Mouse (Mus musculus): ENCODE results near the gene Bak1. TPM values are rescaled to one million over a fixed set of nuclear protein-coding genes. Genes with fewer than 3 reads are reported as not detected.
"Not testable (repeated sequence)": the region's sequence is repeated elsewhere in the genome, so short reads cannot be mapped to it uniquely, and the experiment has no call there.

Gene Bak1
- total and polyA plus RNA-seq, 3 experiments: 75.4 to 150 TPM; not detected in 1

GRCm38 (mm10) chr17:26979426-26979825 lies 49.4 kb downstream of the Bak1 start:
- peaks cover 3 to 41% of the 10 kb centered on the region in 2 experiments; a peak in 3 of 4 replicates for H3K36me3 ChIP-seq (ENCODE audit: control insufficient read depth in 1 of 2, insufficient read depth in 2 of 2, low read length in 2 of 2)
- no peak overlapping the region for H3K4me3 ChIP-seq (ENCODE audit: control insufficient read depth in 1 of 2, insufficient read depth in 1 of 2, low read depth in 2 of 2, low read length in 2 of 2)
- peaks cover 8 to 38% of the 10 kb centered on the region in 2 experiments for H3K4me1 ChIP-seq (ENCODE audit: control insufficient read depth in 1 of 2, insufficient read depth in 2 of 2, low read length in 2 of 2)
- H3K27ac ChIP-seq (ENCODE audit: control insufficient read depth, low read depth, low read length): no peak overlapping the region
- peak; percentile 62 for DNase-seq (ENCODE audit: low read depth, low spot score)
- H3K9me3 ChIP-seq (replicated peaks; ENCODE audit: insufficient read depth, low read length): no peaks in the 10 kb centered on the region
- no peak overlapping the region for H3K9ac ChIP-seq (ENCODE audit: control insufficient read depth, low read depth, low read length, poor library complexity, severe bottlenecking)
- H3K79me2 ChIP-seq (ENCODE audit: control insufficient read depth, insufficient read depth, low read length, poor library complexity): peaks cover 18% of the 10 kb centered on the region
- no peaks in the 10 kb centered on the region for H3K27me3 ChIP-seq (ENCODE audit: control insufficient read depth in 1 of 2, insufficient read depth in 2 of 2, low read length in 2 of 2)
- no peak for TF ChIP-seq MAFK (IDR thresholded peaks at IDR 0.05; ENCODE audit: borderline replicate concordance, low read depth, low read length)
- peak in 1 of 2 experiments; percentile 17; a peak in 1 of 4 replicates for TF ChIP-seq POLR2A (IDR thresholded peaks at IDR 0.05; ENCODE audit: control insufficient read depth in 1 of 2, insufficient read depth in 1 of 2, low read depth in 1 of 2, low read length in 2 of 2, poor library complexity in 1 of 2)
- peak; percentile 35; the same call in 1 of the 2 replicates for TF ChIP-seq SIN3A (IDR thresholded peaks at IDR 0.05; ENCODE audit: low read length)
- peak; percentile 44; the same call in 1 of the 2 replicates for TF ChIP-seq MXI1 (IDR thresholded peaks at IDR 0.05; ENCODE audit: low read depth, low read length)
- TF ChIP-seq CHD2 (IDR thresholded peaks at IDR 0.05; ENCODE audit: low read length): no peak
- no peak for TF ChIP-seq NRF1 (IDR thresholded peaks at IDR 0.05; ENCODE audit: insufficient read depth, low read depth, low read length, poor library complexity, severe bottlenecking)
- no peak for TF ChIP-seq NELFE (IDR thresholded peaks at IDR 0.05; ENCODE audit: low read depth, low read length)
- TF ChIP-seq ZNF384 (IDR thresholded peaks at IDR 0.05; ENCODE audit: low read depth, low read length): no peak
- TF ChIP-seq TAL1 (IDR thresholded peaks at IDR 0.05; ENCODE audit: low read length): no peak
- no peak for TF ChIP-seq KAT2A (conservative IDR thresholded peaks at IDR 0.05; ENCODE audit: low read depth, low read length)
- no peak for TF ChIP-seq USF1 (IDR thresholded peaks at IDR 0.05; ENCODE audit: low read depth, low read length)

- not testable (repeated sequence) for H3K4me3 ChIP-seq (ENCODE audit: control insufficient read depth in 1 of 2, insufficient read depth in 1 of 2, low read depth in 2 of 2, low read length in 2 of 2); H3K9ac ChIP-seq (ENCODE audit: control insufficient read depth, low read depth, low read length, poor library complexity, severe bottlenecking); H3K9me3 ChIP-seq (replicated peaks; ENCODE audit: insufficient read depth, low read length); H3K27me3 ChIP-seq (ENCODE audit: control insufficient read depth in 1 of 2, insufficient read depth in 2 of 2, low read length in 2 of 2); DNase-seq (ENCODE audit: low read depth, low spot score); H3K27ac ChIP-seq (ENCODE audit: control insufficient read depth, low read depth, low read length)
- Histone ChIP-seq H3K36me3 (ENCODE audit: control insufficient read depth in 1 of 2, insufficient read depth in 2 of 2, low read length in 2 of 2) (peaks cover 3 to 48% of the 10 kb centered on the region in 2 experiments; a peak in 3 of 4 replicates), H3K4me1 (ENCODE audit: control insufficient read depth in 1 of 2, insufficient read depth in 2 of 2, low read length in 2 of 2) (peaks cover 8 to 47% of the 10 kb centered on the region in 2 experiments), H3K79me2 (ENCODE audit: control insufficient read depth, insufficient read depth, low read length, poor library complexity) (peaks cover 36% of the 10 kb centered on the region)
- TF ChIP-seq CTCF (IDR thresholded peaks at IDR 0.05 in 2 of 3, conservative IDR thresholded peaks at IDR 0.05 in 1 of 3; ENCODE audit: control insufficient read depth in 1 of 3, insufficient read depth in 1 of 3, low read depth in 2 of 3, low read length in 3 of 3, poor library complexity in 1 of 3, severe bottlenecking in 1 of 3): peak in 2 of 3 experiments; percentile 14 to 18; a peak in 2 of 6 replicates
These were observed 51.5 kb downstream of the Bak1 start for GRCm38 (mm10) chr17:26977354-26977753.

GRCm38 (mm10) chr17:26975415-26975814 lies 53.4 kb downstream of the Bak1 start:
- peaks cover 3 to 38% of the 10 kb centered on the region in 2 experiments; a peak in 3 of 4 replicates for H3K36me3 ChIP-seq (ENCODE audit: control insufficient read depth in 1 of 2, insufficient read depth in 2 of 2, low read length in 2 of 2)
- no peak overlapping the region for H3K4me3 ChIP-seq (ENCODE audit: control insufficient read depth in 1 of 2, insufficient read depth in 1 of 2, low read depth in 2 of 2, low read length in 2 of 2)
- H3K27me3 ChIP-seq (ENCODE audit: control insufficient read depth in 1 of 2, insufficient read depth in 2 of 2, low read length in 2 of 2): no peaks in the 10 kb centered on the region
- H3K27ac ChIP-seq (ENCODE audit: control insufficient read depth, low read depth, low read length): no peak overlapping the region
- no peaks in the 10 kb centered on the region for H3K9me3 ChIP-seq (replicated peaks; ENCODE audit: insufficient read depth, low read length)
- H3K9ac ChIP-seq (ENCODE audit: control insufficient read depth, low read depth, low read length, poor library complexity, severe bottlenecking): no peak overlapping the region
- peaks cover 37% of the 10 kb centered on the region for H3K79me2 ChIP-seq (ENCODE audit: control insufficient read depth, insufficient read depth, low read length, poor library complexity)
- peak in 2 of 3 experiments; percentile 37 to 52; a peak in 4 of 6 replicates for TF ChIP-seq CTCF (IDR thresholded peaks at IDR 0.05 in 2 of 3, conservative IDR thresholded peaks at IDR 0.05 in 1 of 3; ENCODE audit: control insufficient read depth in 1 of 3, insufficient read depth in 1 of 3, low read depth in 2 of 3, low read length in 3 of 3, poor library complexity in 1 of 3, severe bottlenecking in 1 of 3)
- TF ChIP-seq RAD21 (IDR thresholded peaks at IDR 0.05; ENCODE audit: low read depth, low read length): peak; percentile 35
- TF ChIP-seq UBTF (IDR thresholded peaks at IDR 0.05; ENCODE audit: borderline replicate concordance, insufficient read depth, low read depth, low read length): no peak
- TF ChIP-seq POLR2AphosphoS5 (IDR thresholded peaks at IDR 0.05; ENCODE audit: borderline replicate concordance, low read depth, low read length): no peak
- TF ChIP-seq MAFK (IDR thresholded peaks at IDR 0.05; ENCODE audit: borderline replicate concordance, low read depth, low read length): no peak
- peak; percentile 68; the same call in 1 of the 2 replicates for TF ChIP-seq MYC (IDR thresholded peaks at IDR 0.05; ENCODE audit: low read depth, low read length)
- peaks cover 0 to 35% of the 10 kb centered on the region in 2 experiments for H3K4me1 ChIP-seq (ENCODE audit: control insufficient read depth in 1 of 2, insufficient read depth in 2 of 2, low read length in 2 of 2)
- DNase-seq (ENCODE audit: low read depth, low spot score): no peak

Measured in MEL (cell line).